Mouse (Mus musculus) adrenal gland, postnatal 25 days (tissue): ENCODE measurements around the gene Mrln. TPM values are rescaled to one million over a fixed set of nuclear protein-coding genes. Genes with fewer than 3 reads are reported as not detected.

ENCODE experiments used
- DNase-seq: peaks from one replicate; pipeline ENCODE4 v3.0.0; 2021; ENCODE audit warnings: mixed read lengths
- total RNA-seq: library from RNA; stranded (reverse); gene quantifications from 2 replicates; pipeline ENCODE4 v1.2.3, GENCODE M21; 2021

Gene Mrln
- total RNA-seq, 1 experiment from 2014 or later = not detected

DNA sequence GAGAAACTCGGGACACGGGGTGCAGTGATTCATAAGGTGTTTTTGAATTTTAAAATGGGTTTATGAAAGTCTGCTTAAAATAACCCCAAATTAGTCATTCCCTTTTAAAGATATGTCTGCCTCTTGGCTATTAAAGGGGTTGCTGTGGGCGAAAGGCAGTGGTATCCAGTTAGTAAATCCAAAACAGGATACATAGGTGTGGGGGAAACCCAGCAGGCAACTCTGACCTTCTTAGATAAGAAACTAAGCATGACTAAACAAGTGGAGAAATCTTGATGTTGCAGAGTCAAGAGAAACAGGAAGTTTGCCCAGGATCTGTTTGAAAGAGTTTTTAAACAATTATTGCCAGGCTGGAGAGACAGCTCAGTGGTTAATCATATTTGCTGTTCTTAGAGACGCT is 52.6 kb downstream of the Mrln start:
- no peak for DNase-seq

GRCm38 (mm10) chr10:70260904-70261303 is 56.4 kb downstream of the Mrln start:
- DNase-seq = no peak

DNA sequence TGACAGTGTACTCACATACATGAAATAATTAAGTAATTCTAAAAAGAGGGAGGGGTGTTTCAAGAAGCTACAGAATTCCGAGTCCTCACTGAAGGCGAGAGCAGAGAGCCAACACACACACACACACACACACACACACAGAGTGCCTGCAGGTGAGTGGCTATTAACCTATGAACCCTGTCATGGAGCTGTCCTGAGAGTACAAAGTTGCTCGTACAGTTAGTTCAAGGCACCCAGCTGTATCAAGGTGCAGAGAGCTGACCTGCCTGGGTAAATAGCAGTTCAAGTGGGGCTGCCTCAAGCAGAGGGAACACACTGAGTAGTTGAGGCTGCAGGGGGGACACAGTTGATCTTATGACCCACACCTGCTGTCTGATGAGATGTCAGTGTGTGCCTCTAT is 57.6 kb downstream of the Mrln start:
- DNase-seq = no peak

- no peak for DNase-seq
Measured at GRCm38 (mm10) chr10:70263681-70264189, 59.3 kb downstream of the Mrln start.

DNA sequence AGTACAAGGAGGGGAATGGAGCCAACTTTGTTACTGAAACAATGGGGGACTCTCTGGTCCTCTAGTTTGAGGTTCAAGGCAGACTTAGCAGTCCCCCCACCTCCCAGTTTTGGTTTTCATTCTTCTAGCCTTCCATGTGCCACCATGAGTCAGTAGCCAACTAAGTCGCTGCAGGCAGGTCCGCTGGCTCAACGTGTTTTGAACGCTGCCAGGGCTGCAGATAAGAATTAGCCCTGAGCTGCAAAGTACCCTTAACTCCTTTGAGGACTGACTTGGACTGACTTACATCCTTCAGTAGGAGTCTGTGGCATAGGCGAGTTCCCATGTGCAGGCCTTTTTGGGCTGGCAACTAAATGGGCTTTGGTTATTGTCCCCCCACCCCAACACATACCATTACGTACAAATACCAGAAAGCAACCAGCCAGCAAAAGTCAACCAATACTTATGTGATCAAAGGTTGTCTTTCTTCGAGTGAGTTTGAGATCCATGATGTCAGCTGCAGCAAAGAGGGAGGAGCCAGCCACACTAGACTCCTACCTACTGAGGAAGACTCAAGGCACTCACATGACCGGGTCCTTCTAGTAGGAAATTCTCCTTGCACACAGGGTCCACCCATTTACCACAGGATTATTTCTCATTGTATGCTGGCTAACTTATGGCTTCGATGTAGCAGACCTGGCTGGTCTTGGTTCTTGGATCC is 60.0 kb downstream of the Mrln start:
- DNase-seq = no peak

- no peak for DNase-seq
Measured at GRCm38 (mm10) chr10:70266501-70266900, 62.0 kb downstream of the Mrln start.

GRCm38 (mm10) chr10:70268581-70269446 is 64.3 kb downstream of the Mrln start:
- no peak for DNase-seq

Other genes with a start within 250 kb of the Mrln start
- gene Ccdc6, start 107.5 kb upstream of the Mrln start, total RNA-seq = 50.0 and 67.8 TPM in 2 replicates
- 4.0 and 8.3 TPM in 2 replicates for gene Slc16a9, start 40.4 kb downstream of the Mrln start, total RNA-seq
- 16.9 and 17.5 TPM in 2 replicates for gene Fam13c, start 235.8 kb downstream of the Mrln start, total RNA-seq